Mouse (Mus musculus) heart, embryonic 14.5 days (tissue): Measurements from ENCODE around the gene Ubald2. TPM values are rescaled to one million over a fixed set of nuclear protein-coding genes. Genes with fewer than 3 reads are reported as not detected.

Experiments
- ATAC-seq: fragments of 200-750 bp; cut with Nextera tagmentation; 2 replicates; pipeline ENCODE4 v1.8.0; 2017; ENCODE audit warnings: low read depth, moderate TSS enrichment; ENCODE audit not compliant: insufficient number of reproducible peaks, insufficient read depth, low FRiP score
- H3K27ac ChIP-seq, 2 experiments: fragments of 200-500 bp in 1 of 2; fragments of 300-500 bp in 1 of 2; sonication (generic) in 1 of 2; replicated peaks in 1 of 2; 2 replicates each; pipeline ENCODE4 v1.5.1; 2012 to 2014; ENCODE audit warnings: low read depth in 2 of 2, low read length in 2 of 2, control low read depth in 1 of 2, mild to moderate bottlenecking in 1 of 2, mixed read lengths in 1 of 2; ENCODE audit not compliant: control insufficient read depth in 1 of 2, insufficient read depth in 1 of 2
- H3K27me3 ChIP-seq: fragments of 300-500 bp; sonication (generic); 2 replicates; pipeline ENCODE4 v1.6.1; 2014; ENCODE audit warnings: mild to moderate bottlenecking, low read length, control low read depth; ENCODE audit not compliant: control insufficient read depth, insufficient read depth
- H3K36me3 ChIP-seq: fragments of 300-500 bp; sonication (generic); 2 replicates; pipeline ENCODE4 v1.6.1; 2014; ENCODE audit warnings: mild to moderate bottlenecking, control low read depth, low read length, mixed read lengths; ENCODE audit not compliant: control insufficient read depth, insufficient read depth
- H3K4me1 ChIP-seq, 2 experiments: fragments of 200-500 bp in 1 of 2; fragments of 300-500 bp in 1 of 2; sonication (generic) in 1 of 2; 2 replicates each; pipeline ENCODE4 v1.6.1; 2012 to 2014; ENCODE audit warnings: low read length in 2 of 2, control low read depth in 1 of 2, mixed read lengths in 1 of 2; ENCODE audit not compliant: control insufficient read depth in 2 of 2, insufficient read depth in 2 of 2
- H3K4me2 ChIP-seq: fragments of 300-500 bp; sonication (generic); 2 replicates; pipeline ENCODE4 v1.6.1; 2014; ENCODE audit warnings: mild to moderate bottlenecking, low read length
- H3K4me3 ChIP-seq, 2 experiments: fragments of 200-500 bp in 1 of 2; fragments of 300-500 bp in 1 of 2; sonication (generic) in 1 of 2; 2 replicates each; pipeline ENCODE4 v1.5.1; 2012 to 2014; ENCODE audit warnings: low read length in 2 of 2, mild to moderate bottlenecking in 2 of 2, control low read depth in 1 of 2, low read depth in 1 of 2, moderate library complexity in 1 of 2; ENCODE audit not compliant: control insufficient read depth in 1 of 2, insufficient read depth in 1 of 2
- H3K9ac ChIP-seq: fragments of 300-500 bp; sonication (generic); 2 replicates; pipeline ENCODE4 v1.6.1; 2014; ENCODE audit warnings: mild to moderate bottlenecking, low read length
- H3K9me3 ChIP-seq: fragments of 300-500 bp; sonication (generic); 2 replicates; pipeline ENCODE4 v1.6.1; 2016; ENCODE audit warnings: low read length, control low read depth; ENCODE audit not compliant: control insufficient read depth
- whole genome bisulfite sequencing: fragments of 180-500 bp; shearing (Covaris S2); extraction: QIAGEN DNeasy Blood & Tissue Kit; methylation state at CpG from one replicate; pipeline ENCODE4 v1.1.7; 2014; 5-methylcytosine and 5-hydroxymethylcytosine counted together
- polyA plus RNA-seq: library from polyadenylated mRNA; unstranded; fragments of >200 nt; fragmentation: Nextera tagmentation; extraction: Ambion mirVana; gene quantifications from 2 replicates; pipeline ENCODE4 v1.2.1, GENCODE M21; 2014

The Ubald2 gene
- polyA plus RNA-seq, 1 experiment from 2014 or later, result 62.9 TPM

GRCm38 (mm10) chr11:116436725-116437331 is 2.9 kb downstream of the Ubald2 start:
- Histone ChIP-seq H3K9ac (peak overlapping the region; percentile 93), H3K27me3 (no peaks in the 10 kb centered on the region), H3K4me2 (peak overlapping the region; percentile 76), H3K36me3 (peaks cover 35% of the 10 kb centered on the region), H3K27ac (peak overlapping the region; percentile 50 to 72), H3K4me3 (peak overlapping the region in 1 of 2 experiments; percentile 3; a peak in 1 of 4 replicates), H3K4me1 (peaks cover 27 to 41% of the 10 kb centered on the region in 2 experiments), H3K9me3 (no peaks in the 10 kb centered on the region)
- no peak for ATAC-seq
- 15% methylated on average over 4 of the region's 4 CpGs for WGBS

GRCm38 (mm10) chr11:116437541-116437940 is 3.6 kb downstream of the Ubald2 start:
- H3K27me3 ChIP-seq, result no peaks in the 10 kb centered on the region
- 0 out of 4 replicates have a peak overlapping the region, but pooled peaks of 1 of the 2 experiments have one; percentile 3 for H3K4me3 ChIP-seq
- H3K36me3 ChIP-seq, result peaks cover 35% of the 10 kb centered on the region
- H3K4me2 ChIP-seq, result peak overlapping the region; percentile 76
- H3K27ac ChIP-seq, result peak overlapping the region; percentile 50 to 72; a peak in 3 of 4 replicates
- peak overlapping the region; percentile 93 for H3K9ac ChIP-seq
- H3K4me1 ChIP-seq, result peaks cover 27 to 41% of the 10 kb centered on the region in 2 experiments
- WGBS, result 68% methylated on average over 11 of the region's 11 CpGs
- H3K9me3 ChIP-seq, result no peaks in the 10 kb centered on the region
- no peak for ATAC-seq

DNA sequence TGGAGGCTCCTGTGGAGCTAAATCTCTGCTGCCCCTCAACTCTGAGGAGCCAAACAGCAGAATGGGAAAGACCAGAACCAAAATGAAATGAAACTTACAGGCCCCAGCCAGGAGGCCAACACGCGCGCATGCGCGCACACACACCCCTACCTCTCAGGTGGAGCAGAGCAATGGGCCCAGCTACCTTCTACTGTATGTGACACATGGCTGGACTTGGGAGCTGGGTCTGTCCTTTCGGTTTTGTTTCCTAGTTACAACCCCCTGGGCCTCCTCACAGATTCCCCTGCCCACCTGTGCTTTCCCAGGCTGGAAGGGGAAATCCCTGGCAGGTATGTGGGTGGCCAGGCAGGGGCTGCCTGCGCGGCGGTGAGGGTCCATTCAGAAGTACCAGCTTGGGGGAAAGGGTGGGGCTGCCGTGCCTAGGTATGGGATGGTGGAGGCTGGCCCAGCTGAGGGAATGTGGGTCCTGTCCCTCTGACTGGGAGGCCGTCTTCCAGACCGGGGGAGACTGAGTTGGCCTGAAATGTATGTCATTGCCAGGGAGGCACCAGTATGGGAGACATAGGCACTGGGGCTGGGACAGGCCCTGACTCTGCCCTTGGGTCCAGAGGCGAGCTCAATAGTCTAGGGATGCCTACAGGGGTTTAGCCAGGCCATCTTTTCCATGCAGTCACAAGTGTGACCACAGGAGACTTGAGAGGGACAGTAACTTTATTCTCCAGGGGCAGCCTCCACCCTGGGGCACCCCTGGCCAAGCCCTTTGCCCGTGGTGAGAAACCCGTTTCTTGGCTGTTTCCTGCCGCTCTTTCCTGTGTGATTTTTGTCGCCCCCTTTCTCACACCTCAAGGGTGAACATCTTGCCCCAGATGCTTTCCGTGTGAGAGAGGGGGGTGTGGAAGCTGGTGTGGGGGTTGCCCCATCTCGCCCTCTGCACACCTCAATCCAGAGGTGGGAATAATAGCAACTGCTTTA is 5.7 kb downstream of the Ubald2 start:
- Histone ChIP-seq H3K4me2 (no peak overlapping the region), H3K4me1 (peaks cover 27 to 41% of the 10 kb centered on the region in 2 experiments), H3K9me3 (no peaks in the 10 kb centered on the region), H3K36me3 (peaks cover 35% of the 10 kb centered on the region), H3K27me3 (no peaks in the 10 kb centered on the region), H3K9ac (peak overlapping the region; percentile 34; the same call in 1 of the 2 replicates), H3K4me3 (no peak overlapping the region), H3K27ac (peak overlapping the region; percentile 78 to 80; a peak in 3 of 4 replicates)
- 82% methylated on average over 19 of the region's 19 CpGs for WGBS
- ATAC-seq, result no peak

DNA sequence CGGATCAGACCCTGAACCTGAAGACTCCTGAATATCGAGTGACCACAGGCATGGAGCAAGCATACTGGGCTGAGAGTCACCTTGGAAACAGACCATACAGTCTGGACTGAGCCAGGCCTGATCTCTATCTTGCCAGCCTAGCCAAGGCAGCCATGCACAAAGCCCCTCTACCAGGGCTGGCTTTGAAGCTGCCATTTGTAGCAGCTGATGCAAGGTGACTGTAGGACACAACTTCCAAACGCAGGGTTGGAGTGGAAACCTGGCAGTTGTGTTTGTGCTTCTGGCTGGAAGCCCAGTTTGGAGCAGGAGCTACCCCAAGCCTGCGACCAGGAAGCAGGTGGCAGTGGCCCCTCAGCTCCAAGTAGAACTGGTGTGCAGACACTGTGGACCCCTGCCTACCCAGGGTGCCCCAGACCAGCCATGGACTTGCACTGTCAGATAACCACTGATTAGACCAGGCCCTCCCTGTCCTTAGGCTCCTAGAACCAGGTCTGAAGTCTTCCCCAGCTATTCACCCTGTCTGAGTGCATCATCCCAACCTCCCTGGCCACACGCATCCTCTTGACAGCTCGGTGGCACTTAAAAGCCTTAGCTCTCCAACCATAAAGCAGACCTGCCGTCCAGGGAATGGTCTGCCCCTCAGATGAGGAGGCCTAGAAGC is 6.6 kb downstream of the Ubald2 start:
- no peaks in the 10 kb centered on the region for H3K9me3 ChIP-seq
- 45% methylated on average over 7 of the region's 7 CpGs for WGBS
- peak overlapping the region; percentile 78 to 80 for H3K27ac ChIP-seq
- H3K4me2 ChIP-seq, result no peak overlapping the region
- H3K27me3 ChIP-seq, result no peaks in the 10 kb centered on the region
- 0 out of 2 replicates have a peak, but pooled peaks have one; percentile 4 for ATAC-seq
- H3K36me3 ChIP-seq, result peaks cover 35% of the 10 kb centered on the region
- peaks cover 27 to 35% of the 10 kb centered on the region in 2 experiments for H3K4me1 ChIP-seq
- H3K9ac ChIP-seq, result peak overlapping the region; percentile 34; the same call in 1 of the 2 replicates
- H3K4me3 ChIP-seq, result no peak overlapping the region

GRCm38 (mm10) chr11:116442129-116442866 is 8.4 kb downstream of the Ubald2 start:
- WGBS, result 72% methylated on average over 15 of the region's 15 CpGs
- Histone ChIP-seq H3K9me3 (no peaks in the 10 kb centered on the region), H3K4me3 (no peak overlapping the region), H3K27ac (no peak overlapping the region), H3K4me2 (no peak overlapping the region), H3K9ac (no peak overlapping the region), H3K36me3 (peaks cover 18% of the 10 kb centered on the region), H3K4me1 (peaks cover 15 to 21% of the 10 kb centered on the region in 2 experiments), H3K27me3 (peaks cover 13% of the 10 kb centered on the region)
- no peak for ATAC-seq

DNA sequence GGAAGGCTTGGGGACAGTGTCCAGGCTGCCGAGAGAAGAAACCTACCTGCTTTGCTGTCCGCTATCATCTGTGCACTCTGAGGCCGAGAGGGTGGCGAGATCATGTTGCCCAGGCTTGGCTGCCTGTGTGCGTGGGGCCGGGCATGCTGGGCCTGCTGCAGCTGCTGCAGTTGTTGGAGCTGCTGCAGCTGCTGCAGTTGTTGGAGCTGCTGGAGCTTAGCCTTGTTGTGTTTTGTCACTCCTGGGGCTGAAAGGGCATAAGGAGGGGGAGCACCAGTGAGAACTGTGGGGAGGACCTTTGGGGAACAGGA is 8.9 kb downstream of the Ubald2 start:
- WGBS, result 55% methylated on average over 6 of the region's 6 CpGs
- peaks cover 14% of the 10 kb centered on the region for H3K27me3 ChIP-seq
- no peak overlapping the region for H3K9ac ChIP-seq
- H3K36me3 ChIP-seq, result peaks cover 13% of the 10 kb centered on the region
- no peaks in the 10 kb centered on the region for H3K9me3 ChIP-seq
- no peak overlapping the region for H3K4me2 ChIP-seq
- no peak overlapping the region for H3K4me3 ChIP-seq
- H3K27ac ChIP-seq, result no peak overlapping the region
- ATAC-seq, result no peak
- peaks cover 12 to 17% of the 10 kb centered on the region in 2 experiments for H3K4me1 ChIP-seq

- 91% methylated on average over 6 of the region's 6 CpGs for WGBS
- peaks cover 12% of the 10 kb centered on the region for H3K36me3 ChIP-seq
- peaks cover 12 to 17% of the 10 kb centered on the region in 2 experiments for H3K4me1 ChIP-seq
- H3K4me2 ChIP-seq, result no peak overlapping the region
- H3K27ac ChIP-seq, result no peak overlapping the region
- ATAC-seq, result no peak
- peaks cover 14% of the 10 kb centered on the region for H3K27me3 ChIP-seq
- H3K9me3 ChIP-seq, result no peaks in the 10 kb centered on the region
- no peak overlapping the region for H3K4me3 ChIP-seq
- no peak overlapping the region for H3K9ac ChIP-seq
These were observed 9.4 kb downstream of the Ubald2 start for GRCm38 (mm10) chr11:116443311-116443710.
